Mouse (Mus musculus) kidney, postnatal 25 days (tissue): ENCODE results near the gene Kcnj1.

Experiments used
- DNase-seq, 2 experiments: peaks; one replicate each; pipeline ENCODE4 v3.0.0; 2021; ENCODE audit warnings: mixed read lengths in 2 of 2

Gene Kcnj1

GRCm38 (mm10) chr9:32400212-32400611, 27.9 kb downstream of the Kcnj1 start:
- no peak for DNase-seq

DNA sequence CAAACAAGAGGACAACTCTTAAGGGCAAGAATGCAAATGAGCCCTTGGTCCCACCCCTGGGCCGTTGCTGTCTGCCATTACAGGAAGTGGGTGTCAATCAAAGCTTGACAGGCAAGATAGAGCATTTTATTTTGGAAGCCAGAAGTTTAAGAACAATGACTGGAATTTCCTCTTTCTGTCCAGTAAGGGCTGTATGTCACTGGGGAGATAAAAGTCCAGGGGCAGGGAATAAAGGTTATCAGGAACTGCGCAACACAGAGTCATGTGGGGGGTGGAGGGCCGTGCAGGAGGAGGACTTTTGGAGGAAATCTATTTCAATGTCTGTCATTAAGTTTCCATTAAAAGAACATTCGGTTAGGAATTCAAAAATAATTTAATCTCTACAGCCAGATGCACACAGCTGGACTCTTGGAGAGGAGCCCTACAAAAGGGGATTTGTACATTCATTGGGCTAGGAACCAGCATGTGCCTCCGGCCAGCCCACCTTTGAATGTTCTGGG, 28.4 kb downstream of the Kcnj1 start:
- peak; percentile 77 to 78 for DNase-seq

DNA sequence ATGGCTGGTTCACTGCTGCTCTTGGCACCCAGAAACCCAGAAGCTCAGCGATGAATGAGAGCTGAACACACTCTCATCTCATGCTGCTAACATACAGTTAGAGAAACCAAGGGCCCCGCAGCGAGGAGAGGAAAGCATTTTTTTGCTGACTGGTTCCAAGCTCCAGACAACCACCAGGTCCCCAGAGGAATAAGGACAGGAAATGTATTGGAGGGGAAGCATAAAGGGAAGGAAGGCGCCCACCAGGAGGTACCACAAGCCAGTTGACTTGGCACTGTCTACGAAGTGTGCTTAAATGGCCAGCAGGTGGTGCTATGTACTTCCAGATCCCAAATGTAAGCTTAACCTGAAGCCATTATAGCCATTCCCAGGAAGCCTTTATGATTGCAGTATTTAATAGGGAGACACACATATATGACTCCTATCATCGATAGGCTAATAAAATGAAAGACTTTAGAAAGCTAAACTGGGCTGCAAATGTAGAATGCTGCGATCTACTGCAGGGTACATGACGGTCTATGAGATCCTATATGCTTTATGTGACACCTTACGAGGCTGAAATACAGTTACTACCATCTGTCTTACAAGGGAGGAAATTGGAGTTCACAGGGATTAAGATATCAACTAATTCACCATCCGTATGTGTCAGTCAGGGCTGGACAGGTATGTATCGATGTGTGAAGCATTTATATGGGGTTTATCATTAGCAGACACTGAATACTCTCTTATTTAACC, 33.1 kb downstream of the Kcnj1 start:
- peak; percentile 73 to 82 for DNase-seq

DNA sequence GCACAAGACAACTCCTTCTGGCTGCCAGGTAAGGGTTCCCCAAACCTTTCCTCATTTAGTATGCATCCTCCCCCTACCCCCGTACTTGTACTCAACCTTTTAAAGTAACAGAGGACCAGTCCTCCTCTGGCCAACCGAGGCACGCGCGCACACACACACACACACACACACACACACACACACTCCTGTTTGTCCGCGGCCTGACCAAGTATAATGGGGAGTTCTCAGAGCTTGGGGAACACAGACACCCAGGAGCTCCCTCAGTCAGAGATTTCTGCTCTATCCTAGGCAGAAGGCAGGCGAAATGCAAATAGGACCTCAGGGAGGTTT, 36.4 kb downstream of the Kcnj1 start:
- DNase-seq, result no peak

- DNase-seq, result peak; percentile 63 to 68
Observed at GRCm38 (mm10) chr9:32409060-32409961, 37.0 kb downstream of the Kcnj1 start.

- DNase-seq, result no peak
Observed at GRCm38 (mm10) chr9:32410671-32411070, 38.4 kb downstream of the Kcnj1 start.

GRCm38 (mm10) chr9:32411507-32411906, 39.2 kb downstream of the Kcnj1 start:
- peak; percentile 39 to 56 for DNase-seq

DNA sequence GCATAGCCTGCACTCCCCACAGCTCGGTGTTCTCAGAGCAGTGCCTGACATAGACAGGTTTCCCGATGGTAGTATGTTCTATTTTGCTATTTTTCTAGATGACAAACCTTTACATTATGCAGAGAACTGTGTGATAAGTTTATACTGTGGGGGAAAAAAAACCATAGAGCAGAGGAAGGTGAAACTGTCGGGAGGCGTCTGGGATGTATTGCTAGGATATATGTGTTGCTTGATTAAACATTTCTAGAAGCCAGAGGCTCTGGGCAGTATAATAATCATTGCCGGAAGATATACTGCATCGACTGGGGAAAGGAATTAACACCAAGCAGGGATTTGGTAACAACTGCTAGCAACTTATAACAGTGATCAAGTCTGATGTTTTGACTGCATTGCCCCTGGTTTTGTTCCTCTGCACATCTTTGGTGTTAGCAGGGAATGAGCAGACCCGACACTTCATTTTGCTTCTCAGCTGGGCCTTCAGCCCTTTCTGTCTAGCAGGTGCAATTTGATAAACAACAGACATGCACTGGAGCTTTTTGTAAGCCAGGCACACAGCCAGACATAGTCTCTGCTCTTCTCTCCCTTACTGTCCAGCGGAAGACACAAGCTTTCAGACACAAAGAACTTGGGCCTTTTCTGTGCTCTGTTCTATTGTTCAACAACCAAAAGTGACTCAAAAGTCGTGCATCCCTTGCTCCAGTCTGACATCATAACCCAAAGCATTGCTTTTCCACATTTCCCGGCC, 40.7 kb downstream of the Kcnj1 start:
- DNase-seq, result no peak

DNA sequence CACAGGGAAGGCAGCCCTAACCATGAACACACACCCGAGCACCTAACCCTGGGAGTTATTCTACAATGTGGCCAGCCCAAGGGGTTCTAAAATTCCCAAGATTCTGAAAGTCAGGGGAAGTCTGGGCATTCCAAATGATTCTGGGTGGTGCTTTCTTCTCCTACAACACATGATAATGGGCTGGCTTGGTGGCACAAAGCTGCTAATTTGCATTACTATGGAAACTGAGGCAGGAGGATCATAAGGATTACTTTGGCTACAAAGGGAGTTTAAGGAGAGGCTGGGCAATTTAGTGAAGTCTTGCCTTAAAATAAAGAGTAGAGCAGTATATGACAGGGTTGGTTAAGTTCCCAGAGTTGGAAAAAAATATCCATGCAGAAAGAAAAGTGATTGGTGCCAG, 42.7 kb downstream of the Kcnj1 start:
- DNase-seq, result no peak

DNA sequence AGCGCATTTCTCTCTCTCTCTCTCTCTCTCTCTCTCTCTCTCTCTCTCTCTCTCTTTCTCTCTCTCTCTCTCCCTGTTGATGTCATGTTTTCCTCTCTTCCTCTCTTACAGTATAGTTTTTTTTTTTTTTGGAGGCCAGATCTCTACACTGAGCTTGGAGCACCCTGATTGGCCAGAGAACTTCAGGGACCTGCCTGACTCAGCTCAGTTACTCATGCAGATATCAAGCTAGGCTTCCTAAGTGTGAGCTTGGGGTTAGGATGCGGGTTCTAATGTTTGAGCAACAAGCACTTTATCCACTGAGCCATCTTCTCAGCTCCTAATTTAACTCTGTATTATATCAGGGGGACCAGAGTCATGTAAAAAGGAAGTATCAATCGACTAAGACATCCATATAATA, 43.7 kb downstream of the Kcnj1 start:
- DNase-seq, result no peak

- DNase-seq, result no peak
Observed at GRCm38 (mm10) chr9:32417466-32418116, 45.3 kb downstream of the Kcnj1 start.

DNA sequence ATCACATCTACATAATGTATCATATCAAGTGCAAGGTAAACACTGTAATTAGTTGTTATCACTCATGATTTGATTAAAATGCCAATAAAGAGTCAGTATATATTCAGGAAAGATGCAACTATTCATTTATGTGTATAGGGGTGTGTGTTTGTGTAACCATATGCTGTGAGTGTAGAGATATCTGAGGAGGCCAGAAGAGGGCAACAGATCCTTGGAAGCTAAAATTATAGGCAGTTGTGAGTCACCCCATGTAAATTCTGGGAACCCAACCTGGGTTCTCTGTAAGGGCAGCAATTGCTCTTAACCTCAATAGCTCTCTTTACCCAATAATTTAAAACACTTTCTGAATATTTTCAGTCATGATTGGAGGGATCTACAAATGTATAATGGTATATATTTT, 48.4 kb downstream of the Kcnj1 start:
- no peak for DNase-seq

DNA sequence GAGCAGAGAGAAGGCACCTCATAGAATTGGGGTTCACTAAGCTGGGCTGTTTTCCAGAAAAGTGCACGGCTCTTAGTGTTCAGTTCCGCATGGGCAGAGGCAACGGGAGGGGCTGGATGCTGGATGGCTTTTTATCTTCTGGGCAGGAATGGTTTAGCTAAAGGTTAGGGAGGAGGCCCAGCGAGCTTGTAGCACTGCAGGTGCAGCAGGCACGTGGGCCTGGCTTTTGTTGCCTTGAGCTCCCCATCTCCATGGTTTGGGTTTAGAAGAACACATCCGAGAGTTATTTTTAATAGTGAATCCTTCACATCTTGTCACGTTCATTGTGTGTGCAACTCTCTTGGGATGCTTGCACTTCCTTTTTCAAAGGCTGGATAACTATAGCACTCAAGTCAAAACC, 53.0 kb downstream of the Kcnj1 start:
- DNase-seq, result no peak

GRCm38 (mm10) chr9:32431061-32431460, 58.8 kb downstream of the Kcnj1 start:
- DNase-seq, result peak; percentile 52 to 53

DNA sequence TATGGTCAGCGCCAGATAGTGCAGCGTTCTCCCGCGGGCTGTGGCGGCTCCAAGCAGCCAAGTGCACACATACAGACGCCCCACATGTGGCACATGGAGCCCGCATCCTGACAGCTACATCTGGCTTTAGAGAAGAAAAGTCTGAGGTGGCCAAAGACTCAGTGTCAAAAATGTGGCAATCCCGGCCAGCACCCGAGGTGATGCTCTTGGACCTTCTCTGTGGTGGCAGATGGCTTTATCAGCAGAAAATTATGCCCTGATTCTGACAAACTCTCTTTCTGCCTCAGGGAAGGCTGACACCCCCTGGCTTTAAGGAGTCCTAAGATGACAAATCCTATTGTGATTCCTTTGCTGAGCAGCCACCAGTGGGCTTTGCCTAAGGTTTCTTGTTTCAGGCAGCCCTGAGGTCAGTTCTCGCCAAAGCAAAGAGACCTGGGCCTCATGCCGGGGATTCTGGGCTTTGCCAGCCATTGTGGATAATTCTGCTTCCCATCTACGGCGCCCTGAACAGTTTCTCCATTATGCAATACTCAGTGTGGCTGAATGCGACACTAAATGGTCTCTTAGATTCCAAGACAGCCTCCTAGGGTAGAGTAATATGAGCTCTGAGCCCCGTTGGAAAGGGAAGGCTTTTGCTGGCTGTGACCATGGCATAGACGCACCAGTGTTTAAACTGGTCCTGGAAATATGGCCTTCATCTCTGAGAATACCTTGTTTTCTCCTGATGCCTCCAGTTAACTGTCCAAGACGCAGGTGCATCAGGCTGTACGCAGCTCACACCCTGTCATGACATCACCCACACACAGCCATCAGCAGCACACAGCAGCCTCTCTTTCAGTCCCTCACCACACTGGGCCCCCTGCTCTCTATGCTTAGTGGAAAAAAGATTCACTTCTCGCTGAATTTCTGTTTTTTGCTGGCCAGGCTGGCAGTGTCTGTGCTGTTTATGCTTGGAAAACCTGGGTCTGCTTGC, 62.2 kb downstream of the Kcnj1 start:
- no peak for DNase-seq

- DNase-seq, result no peak
Observed at GRCm38 (mm10) chr9:32443115-32443514, 70.8 kb downstream of the Kcnj1 start.

DNA sequence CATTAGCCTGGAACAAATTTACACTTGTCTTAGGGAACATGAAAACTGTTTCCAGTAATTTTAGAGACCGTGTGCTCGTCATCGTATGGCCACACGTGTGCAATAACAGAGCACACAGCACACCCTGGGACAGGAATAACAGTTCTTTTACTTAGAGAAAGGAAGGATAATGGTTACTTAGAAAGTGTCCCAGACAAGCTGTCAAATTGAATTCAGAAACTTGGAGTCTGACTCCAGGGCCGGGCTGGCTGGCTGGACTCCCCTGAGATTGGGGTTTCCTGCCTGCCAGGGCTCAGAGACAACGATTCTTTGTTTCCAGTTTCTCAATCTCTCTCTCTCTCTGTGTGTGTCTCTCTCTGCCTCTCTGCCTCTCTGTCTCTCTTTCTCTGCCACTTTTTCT, 71.5 kb downstream of the Kcnj1 start:
- DNase-seq, result no peak

GRCm38 (mm10) chr9:32444453-32445201, 72.3 kb downstream of the Kcnj1 start:
- DNase-seq, result no peak

DNA sequence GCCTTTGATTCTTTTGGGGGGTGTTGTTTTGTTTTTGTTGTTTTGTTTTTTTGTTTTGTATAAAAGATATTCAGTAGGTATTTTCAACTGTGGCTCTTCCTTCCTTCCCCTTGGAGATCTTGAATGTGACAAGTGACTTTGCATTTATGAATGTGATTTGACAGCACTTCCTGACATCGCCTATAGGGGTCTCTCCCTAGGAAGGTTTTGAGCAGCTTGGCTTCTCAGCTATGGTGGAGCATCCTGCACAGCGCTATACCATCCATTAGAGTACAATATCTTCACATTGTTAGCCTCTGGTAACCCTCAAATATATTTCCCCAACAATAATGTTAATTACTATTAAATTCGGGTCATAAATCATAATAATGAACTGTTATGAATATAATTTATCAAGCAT, 73.5 kb downstream of the Kcnj1 start:
- DNase-seq, result peak in 1 of 2 experiments; percentile 47

- no peak for DNase-seq
Observed at GRCm38 (mm10) chr9:32448766-32449165, 76.5 kb downstream of the Kcnj1 start.
